Mouse (Mus musculus): ENCODE results near the gene Gm3371. TPM values are rescaled to one million over a fixed set of nuclear protein-coding genes. Genes with fewer than 3 reads are reported as not detected.

Gm3371 gene
- not detected in 4 replicates for total RNA-seq (2023)

GRCm38 (mm10) chr14:44410588-44410987, at the start of gene Gm3371:
Gene Gm3371, minus strand, starts transcription at chr14:44410688.

DNA sequence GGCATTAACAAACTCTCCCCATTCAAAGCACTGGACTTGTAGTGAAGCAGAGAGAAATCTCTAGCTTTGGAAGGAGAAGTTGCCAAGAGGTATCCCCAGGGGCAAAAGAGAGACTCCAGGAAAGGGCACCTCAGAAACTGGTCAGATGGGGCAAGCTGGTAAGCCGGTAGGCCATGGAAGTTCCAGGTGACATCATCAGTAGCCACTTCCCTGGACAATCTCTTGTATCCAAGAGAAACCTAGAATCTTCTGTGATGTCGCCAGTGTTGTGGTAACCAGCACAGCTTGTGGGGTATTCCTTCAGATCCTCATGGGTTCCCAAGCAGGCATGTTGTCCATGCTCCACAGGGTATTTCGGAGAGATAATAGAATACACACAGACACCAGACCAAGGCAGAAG, 22.8 kb upstream of the Gm3371 start, which contains the start of gene Gm8232:
Gene Gm8232, plus strand, starts transcription at position 301 of the 400 bp plus-strand sequence.

DNA sequence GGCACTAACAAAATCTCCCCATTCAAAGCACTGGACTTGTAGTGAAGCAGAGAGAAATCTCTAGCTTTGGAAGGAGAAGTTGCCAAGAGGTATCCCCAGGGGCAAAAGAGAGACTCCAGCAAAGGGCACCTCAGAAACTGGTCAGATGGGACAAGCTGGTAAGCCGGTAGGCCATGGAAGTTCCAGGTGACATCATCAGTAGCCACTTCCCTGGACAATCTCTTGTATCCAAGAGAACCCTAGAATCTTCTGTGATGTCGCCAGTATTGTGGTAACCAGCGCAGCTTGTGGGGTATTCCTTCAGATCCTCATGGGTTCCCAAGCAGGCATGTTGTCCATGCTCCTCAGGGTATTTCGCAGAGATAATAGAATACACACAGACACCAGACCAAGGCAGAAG, 45.4 kb downstream of the Gm3371 start, which contains the start of gene Gm8229:
Gene Gm8229, plus strand, starts transcription at position 301 of the 400 bp plus-strand sequence.

Other genes starting within 250 kb of the Gm3371 start
- not detected in 4 replicates for gene Gm8212, start 213.0 kb downstream of the Gm3371 start, total RNA-seq (2023)
- gene 4930503E14Rik, start 197.4 kb downstream of the Gm3371 start, total RNA-seq (2023), result not detected in 4 replicates
- gene Gm8220, start 125.1 kb downstream of the Gm3371 start, total RNA-seq (2023), result not detected in 4 replicates
- gene Gm5930, start 72.1 kb downstream of the Gm3371 start, total RNA-seq (2023), result not detected in 4 replicates
- not detected in 4 replicates for gene Gm8229, start 45.3 kb downstream of the Gm3371 start, total RNA-seq (2023)
- not detected in 4 replicates for gene Gm8232, start 22.9 kb upstream of the Gm3371 start, total RNA-seq (2023)
- not detected in 4 replicates for gene BC061237, start 81.8 kb upstream of the Gm3371 start, total RNA-seq (2023)
- gene Gm17093, start 107.6 kb upstream of the Gm3371 start, total RNA-seq (2023), result not detected in 4 replicates
- gene Gm8247, start 172.5 kb upstream of the Gm3371 start, total RNA-seq (2023), result not detected in 4 replicates
- not detected in 4 replicates for gene Gm5624, start 217.2 kb upstream of the Gm3371 start, total RNA-seq (2023)